In genomic region chr3:39047621-39048303, GRCm38 (mm10) we compare ENCODE assay signal across 26 mouse cellular contexts.
DNase-seq lines count a peak whose midpoint lies in the region; ATAC-seq and TF ChIP-seq lines count a peak whose summit lies in the region.
"Had no signal": no experiment of that assay in that cellular context is flagged by ENCODE, and none has a peak within 500 bp of the region (broad histone marks: within the 10 kb centered on the region; RNA-seq: fewer than 3 reads in every experiment).

No protein-coding gene starts in this region.

- TF ChIP-seq CTCF in brain, embryonic 14.5 days (IDR thresholded peaks at IDR 0.05; ENCODE audit: borderline replicate concordance, extremely low read depth, insufficient read depth, insufficient read length), result no peak

- H3K27ac ChIP-seq in limb, embryonic 15.5 days, result 0 out of 2 replicates have a peak overlapping the region, but pooled peaks have one; percentile 2
- no peak overlapping the region for H3K27ac ChIP-seq in limb, embryonic 10.5 days
- H3K27ac ChIP-seq in embryonic facial prominence, embryonic 14.5 days (replicated peaks; ENCODE audit: low read depth, low read length), result no peak overlapping the region
- H3K27ac ChIP-seq in forebrain, embryonic 15.5 days (replicated peaks), result peak overlapping the region; percentile 70
- H3K27ac ChIP-seq: heart, adult 2 months; heart, embryonic 13.5 days; hindbrain, embryonic 12.5 days; left cerebral cortex, adult 2 months; liver, embryonic 15.5 days; lung, embryonic 15.5 days had no signal

- no peaks in the 10 kb centered on the region for H3K9me3 ChIP-seq in limb, embryonic 15.5 days
- H3K9me3 ChIP-seq in limb, embryonic 10.5 days (replicated peaks), result no peaks in the 10 kb centered on the region
- H3K9me3 ChIP-seq in embryonic facial prominence, embryonic 14.5 days (ENCODE audit: control insufficient read depth, low read length), result no peaks in the 10 kb centered on the region
- H3K9me3 ChIP-seq in forebrain, embryonic 15.5 days, result no peaks in the 10 kb centered on the region
- H3K9me3 ChIP-seq: heart, embryonic 13.5 days; hindbrain, embryonic 12.5 days; liver, embryonic 15.5 days; lung, embryonic 15.5 days had no signal

- H3K4me1 ChIP-seq in limb, embryonic 15.5 days, result peaks cover 5% of the 10 kb centered on the region
- peaks cover 14% of the 10 kb centered on the region for H3K4me1 ChIP-seq in limb, embryonic 10.5 days
- peaks cover 9% of the 10 kb centered on the region; the same call in 1 of the 2 replicates for H3K4me1 ChIP-seq in embryonic facial prominence, embryonic 14.5 days (ENCODE audit: control insufficient read depth, insufficient read depth, low read length)
- peaks cover 26% of the 10 kb centered on the region for H3K4me1 ChIP-seq in forebrain, embryonic 15.5 days
- H3K4me1 ChIP-seq: liver, embryonic 15.5 days had no signal

- 42% methylated on average over 10 of the region's 10 CpGs for WGBS in limb, embryonic 15.5 days
- WGBS in limb, embryonic 10.5 days, result 83% methylated on average over 10 of the region's 10 CpGs
- WGBS in embryonic facial prominence, embryonic 14.5 days, result 52% methylated on average over 10 of the region's 10 CpGs
- 10% methylated on average over 10 of the region's 10 CpGs for WGBS in forebrain, embryonic 15.5 days

- H3K9ac ChIP-seq in limb, embryonic 15.5 days, result no peak overlapping the region
- H3K9ac ChIP-seq in embryonic facial prominence, embryonic 14.5 days (ENCODE audit: low read depth, low read length), result no peak overlapping the region
- H3K9ac ChIP-seq in forebrain, embryonic 15.5 days (replicated peaks), result no peak overlapping the region
- H3K9ac ChIP-seq: heart, embryonic 13.5 days; hindbrain, embryonic 12.5 days; liver, embryonic 15.5 days; lung, embryonic 15.5 days had no signal

- no peak for ATAC-seq in limb, embryonic 15.5 days (ENCODE audit: insufficient number of reproducible peaks, low FRiP score, low TSS enrichment, low read depth)
- ATAC-seq in embryonic facial prominence, embryonic 14.5 days (ENCODE audit: low read depth), result peak; percentile 50; the same call in 1 of the 2 replicates
- peak; percentile 84 for ATAC-seq in forebrain, embryonic 15.5 days (replicated peaks)
- ATAC-seq: activated CD4-positive, CD25-positive, alpha-beta regulatory T cell, adult 4 months had no signal

- no peaks in the 10 kb centered on the region for H3K36me3 ChIP-seq in limb, embryonic 15.5 days
- no peaks in the 10 kb centered on the region for H3K36me3 ChIP-seq in limb, embryonic 10.5 days
- no peaks in the 10 kb centered on the region for H3K36me3 ChIP-seq in embryonic facial prominence, embryonic 14.5 days (ENCODE audit: control insufficient read depth, insufficient read depth, low read length)
- H3K36me3 ChIP-seq in forebrain, embryonic 15.5 days, result no peaks in the 10 kb centered on the region
- H3K36me3 ChIP-seq: heart, embryonic 13.5 days; hindbrain, embryonic 12.5 days; liver, embryonic 15.5 days; lung, embryonic 15.5 days had no signal

- TF ChIP-seq POLR2A in brain, embryonic 14.5 days (IDR thresholded peaks at IDR 0.05; ENCODE audit: borderline replicate concordance, extremely low read depth, insufficient read depth, insufficient read length, poor library complexity, severe bottlenecking), result no peak

- DNase-seq in limb, embryonic 10.5 days (ENCODE audit: low spot score), result no peak
- DNase-seq in brain, embryonic 14.5 days (ENCODE audit: low read depth), result peak; percentile 92
- peak; percentile 41 for DNase-seq in embryonic facial prominence, embryonic 14.5 days (ENCODE audit: low spot score)
- DNase-seq in frontal cortex, postnatal 36 days (ENCODE audit: low spot score in 2 of 2), result no peak
- DNase-seq in spleen, postnatal 10 days (ENCODE audit: low spot score in 2 of 2), result no peak
- no peak for DNase-seq in MN1 (ENCODE audit: low spot score)
- DNase-seq: adrenal gland, postnatal 10 days; cerebellum, adult 9-10 months; gastrocnemius, postnatal 36 days; heart, adult 2 months; heart, postnatal 14 days; kidney, adult 11 months; kidney, postnatal 4 days; layer of hippocampus, adult 9-11 months; liver; lung, postnatal 4 days; right cerebral cortex, postnatal 14 days had no signal

- no peak overlapping the region for H3K4me3 ChIP-seq in limb, embryonic 15.5 days
- no peak overlapping the region for H3K4me3 ChIP-seq in limb, embryonic 10.5 days
- no peak overlapping the region for H3K4me3 ChIP-seq in embryonic facial prominence, embryonic 14.5 days (ENCODE audit: low read depth, low read length)
- H3K4me3 ChIP-seq in forebrain, embryonic 15.5 days, result no peak overlapping the region
- H3K4me3 ChIP-seq: heart, adult 2 months; heart, embryonic 13.5 days; hindbrain, embryonic 12.5 days; left cerebral cortex, adult 2 months; liver, embryonic 15.5 days; lung, embryonic 15.5 days; myocyte had no signal

- no peak overlapping the region for H3K4me2 ChIP-seq in limb, embryonic 15.5 days
- no peak overlapping the region for H3K4me2 ChIP-seq in embryonic facial prominence, embryonic 14.5 days (ENCODE audit: low read depth, low read length)
- H3K4me2 ChIP-seq in forebrain, embryonic 15.5 days (replicated peaks), result peak overlapping the region; percentile 22
- H3K4me2 ChIP-seq: heart, embryonic 13.5 days; hindbrain, embryonic 12.5 days; liver, embryonic 15.5 days; lung, embryonic 15.5 days had no signal

- H3K27me3 ChIP-seq in limb, embryonic 15.5 days, result no peaks in the 10 kb centered on the region
- H3K27me3 ChIP-seq in limb, embryonic 10.5 days (ENCODE audit: low read depth, poor library complexity, severe bottlenecking), result no peaks in the 10 kb centered on the region
- no peaks in the 10 kb centered on the region for H3K27me3 ChIP-seq in embryonic facial prominence, embryonic 14.5 days (replicated peaks; ENCODE audit: control insufficient read depth, insufficient read depth, low read length)
- no peaks in the 10 kb centered on the region for H3K27me3 ChIP-seq in forebrain, embryonic 15.5 days
- H3K27me3 ChIP-seq: heart, embryonic 13.5 days; hindbrain, embryonic 12.5 days; liver, embryonic 15.5 days; lung, embryonic 15.5 days had no signal

Comparison
In these comparisons a context has a peak if more than half of its experiments do, and no peak if none do; other contexts are left out.
1. H3K27ac ChIP-seq: peak in limb, embryonic 15.5 days (single experiment) and forebrain, embryonic 15.5 days (single experiment); none in limb, embryonic 10.5 days (single experiment) and embryonic facial prominence, embryonic 14.5 days (single experiment).
2. DNase-seq: peak in brain, embryonic 14.5 days (single experiment) and embryonic facial prominence, embryonic 14.5 days (single experiment); none in limb, embryonic 10.5 days (single experiment), frontal cortex, postnatal 36 days (0 of 2), spleen, postnatal 10 days (0 of 2) and MN1 (single experiment).